Mouse (Mus musculus) E14TG2a.4 (cell line): ENCODE data around the gene Olfr573-ps1.

ENCODE experiments used
- H3K27me3 ChIP-seq: 2 replicates; pipeline ENCODE4 v1.6.1; 2014; ENCODE audit warnings: low read length, control low read depth; ENCODE audit not compliant: insufficient read depth
- H3K36me3 ChIP-seq: 2 replicates; pipeline ENCODE4 v1.6.1; 2014; ENCODE audit warnings: low read length, control low read depth; ENCODE audit not compliant: insufficient read depth
- H3K4me1 ChIP-seq: replicated peaks from 2 replicates; pipeline ENCODE4 v1.6.1; 2014; ENCODE audit warnings: low read depth, low read length, control low read depth
- H3K4me3 ChIP-seq: replicated peaks from 2 replicates; pipeline ENCODE4 v1.5.1; 2014; ENCODE audit warnings: mild to moderate bottlenecking, low read length
- H3K9me3 ChIP-seq: 2 replicates; pipeline ENCODE4 v1.6.1; 2014; ENCODE audit warnings: low read length, control low read depth
- CTCF ChIP-seq: conservative IDR thresholded peaks from 2 replicates; pipeline ENCODE4 v1.5.1; 2014; ENCODE audit warnings: low read length
- NANOG ChIP-seq: IDR thresholded peaks from 2 replicates; pipeline ENCODE4 v1.6.1; 2014; ENCODE audit warnings: borderline replicate concordance, low read length, mixed read lengths
- POU5F1 ChIP-seq: IDR thresholded peaks from 2 replicates; pipeline ENCODE4 v1.6.1; 2014; ENCODE audit warnings: low read length, borderline replicate concordance

Olfr573-ps1 gene

GRCm38 (mm10) chr7:102942475-102942874, at the start of gene Olfr573-ps1:
Gene Olfr573-ps1, minus strand, starts transcription at chr7:102942575.
- H3K9me3 ChIP-seq: no peaks in the 10 kb centered on the region
- no peak within 1 kb of the TSS for H3K4me3 ChIP-seq
- H3K27me3 ChIP-seq: no peaks in the 10 kb centered on the region
- H3K4me1 ChIP-seq: no peaks in the 10 kb centered on the region
- H3K36me3 ChIP-seq: no peaks in the 10 kb centered on the region
- TF ChIP-seq CTCF (no peak), NANOG (no peak), POU5F1 (no peak)

GRCm38 (mm10) chr7:102989224-102989623, 46.8 kb upstream of the Olfr573-ps1 start, which contains the start of gene Olfr578:
Gene Olfr578, minus strand, starts transcription at chr7:102989324.
- H3K4me1 ChIP-seq: no peaks in the 10 kb centered on the region
- no peak for TF ChIP-seq NANOG
- no peak for TF ChIP-seq CTCF
- TF ChIP-seq POU5F1: no peak
- H3K27me3 ChIP-seq: no peaks in the 10 kb centered on the region
- no peaks in the 10 kb centered on the region for H3K36me3 ChIP-seq
- H3K4me3 ChIP-seq: no peak within 1 kb of the TSS
- H3K9me3 ChIP-seq: no peaks in the 10 kb centered on the region

GRCm38 (mm10) chr7:102975843-102976242, 33.5 kb upstream of the Olfr573-ps1 start, which contains the start of gene Olfr577:
Gene Olfr577, minus strand, starts transcription at chr7:102975943.
- Histone ChIP-seq H3K36me3 (no peaks in the 10 kb centered on the region), H3K27me3 (no peaks in the 10 kb centered on the region), H3K4me1 (no peaks in the 10 kb centered on the region), H3K4me3 (no peak within 1 kb of the TSS), H3K9me3 (no peaks in the 10 kb centered on the region)
- TF ChIP-seq POU5F1 (no peak), CTCF (no peak), NANOG (no peak)

GRCm38 (mm10) chr7:102974399-102974798, 32.0 kb upstream of the Olfr573-ps1 start:
- H3K4me1 ChIP-seq: no peaks in the 10 kb centered on the region
- H3K36me3 ChIP-seq: no peaks in the 10 kb centered on the region
- no peak overlapping the region for H3K4me3 ChIP-seq
- H3K9me3 ChIP-seq: no peaks in the 10 kb centered on the region
- TF ChIP-seq POU5F1: no peak
- no peak for TF ChIP-seq CTCF
- no peak for TF ChIP-seq NANOG
- no peaks in the 10 kb centered on the region for H3K27me3 ChIP-seq

- no peak within 1 kb of the TSS for H3K4me3 ChIP-seq
These were observed 20.0 kb upstream of the Olfr573-ps1 start, which contains the start of gene Olfr576 for GRCm38 (mm10) chr7:102962360-102962759. Gene Olfr576, plus strand, starts transcription at chr7:102962660.

GRCm38 (mm10) chr7:102958593-102958992, 16.2 kb upstream of the Olfr573-ps1 start, which contains the start of gene Olfr575:
Gene Olfr575, minus strand, starts transcription at chr7:102958775.
- no peaks in the 10 kb centered on the region for H3K27me3 ChIP-seq
- H3K4me1 ChIP-seq: no peaks in the 10 kb centered on the region
- no peaks in the 10 kb centered on the region for H3K9me3 ChIP-seq
- H3K36me3 ChIP-seq: no peaks in the 10 kb centered on the region
- TF ChIP-seq NANOG (no peak), POU5F1 (no peak), CTCF (no peak)
- H3K4me3 ChIP-seq: no peak within 1 kb of the TSS

More at GRCm38 (mm10) chr7:102962360-102962759, 20.0 kb upstream of the Olfr573-ps1 start, which contains the start of gene Olfr576:
- TF ChIP-seq CTCF (no peak), NANOG (no peak), POU5F1 (no peak)
- Histone ChIP-seq H3K4me1 (no peaks in the 10 kb centered on the region), H3K27me3 (no peaks in the 10 kb centered on the region), H3K36me3 (no peaks in the 10 kb centered on the region), H3K9me3 (no peaks in the 10 kb centered on the region)

GRCm38 (mm10) chr7:102958137-102958536, 15.8 kb upstream of the Olfr573-ps1 start:
- Histone ChIP-seq H3K4me3 (no peak overlapping the region), H3K9me3 (no peaks in the 10 kb centered on the region), H3K27me3 (no peaks in the 10 kb centered on the region), H3K36me3 (no peaks in the 10 kb centered on the region), H3K4me1 (no peaks in the 10 kb centered on the region)
- TF ChIP-seq NANOG (no peak), CTCF (no peak), POU5F1 (no peak)

- Histone ChIP-seq H3K27me3 (no peaks in the 10 kb centered on the region), H3K36me3 (no peaks in the 10 kb centered on the region), H3K4me1 (no peaks in the 10 kb centered on the region), H3K9me3 (no peaks in the 10 kb centered on the region), H3K4me3 (no peak overlapping the region)
- no peak for TF ChIP-seq NANOG
- no peak for TF ChIP-seq POU5F1
- no peak for TF ChIP-seq CTCF
These were observed 8.4 kb upstream of the Olfr573-ps1 start for GRCm38 (mm10) chr7:102950732-102951131.

- TF ChIP-seq POU5F1 (no peak), NANOG (no peak), CTCF (no peak)
- H3K27me3 ChIP-seq: no peaks in the 10 kb centered on the region
- H3K4me1 ChIP-seq: no peaks in the 10 kb centered on the region
- H3K4me3 ChIP-seq: no peak within 1 kb of the TSS
- no peaks in the 10 kb centered on the region for H3K9me3 ChIP-seq
- H3K36me3 ChIP-seq: no peaks in the 10 kb centered on the region
These were observed 5.8 kb upstream of the Olfr573-ps1 start, which contains the start of gene Olfr574 for GRCm38 (mm10) chr7:102948167-102948566. Gene Olfr574, plus strand, starts transcription at chr7:102948467.
